Mouse (Mus musculus): Measurements from ENCODE around the gene Gm49661.

Gm49661 gene

DNA sequence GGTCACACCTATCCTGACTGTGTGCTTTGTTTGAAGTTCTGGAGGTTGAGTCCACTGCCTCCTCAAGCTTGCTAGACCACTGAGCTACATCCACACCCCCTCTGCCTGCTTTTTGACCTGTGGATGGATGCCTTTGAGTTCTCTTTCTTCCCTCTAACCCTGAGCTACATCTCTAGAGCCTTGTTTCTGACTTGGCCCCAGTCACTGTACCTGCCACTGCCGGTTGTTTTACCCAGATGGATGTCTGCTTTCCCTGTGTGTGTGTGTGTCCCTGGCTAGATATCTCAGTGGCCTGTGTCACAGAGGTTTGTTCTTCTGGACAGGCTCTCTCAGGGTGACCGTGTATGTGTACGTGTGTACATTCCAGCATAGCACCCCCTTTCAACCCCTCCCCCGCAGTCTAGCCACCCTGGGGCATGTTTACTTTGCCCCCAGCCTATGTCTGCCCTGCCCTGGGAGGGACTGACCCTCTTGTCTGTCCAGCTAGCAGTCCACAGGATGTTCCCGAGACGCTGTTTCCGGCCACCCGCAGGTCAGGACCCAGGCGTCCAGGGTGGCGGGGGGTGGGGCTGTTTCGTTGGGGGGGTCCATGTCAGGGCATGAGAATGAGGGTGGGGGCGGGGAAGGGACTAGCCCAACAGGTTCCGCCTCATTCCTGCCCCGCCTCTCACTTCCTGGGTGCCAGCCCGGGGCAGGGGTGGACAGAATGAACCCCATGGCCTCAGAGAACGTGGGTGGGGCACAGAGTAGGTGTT lies 15.2 kb upstream of the Gm49661 start:
- DNase-seq (ENCODE audit: low spot score in 2 of 2) = peak; percentile 54 to 61

DNA sequence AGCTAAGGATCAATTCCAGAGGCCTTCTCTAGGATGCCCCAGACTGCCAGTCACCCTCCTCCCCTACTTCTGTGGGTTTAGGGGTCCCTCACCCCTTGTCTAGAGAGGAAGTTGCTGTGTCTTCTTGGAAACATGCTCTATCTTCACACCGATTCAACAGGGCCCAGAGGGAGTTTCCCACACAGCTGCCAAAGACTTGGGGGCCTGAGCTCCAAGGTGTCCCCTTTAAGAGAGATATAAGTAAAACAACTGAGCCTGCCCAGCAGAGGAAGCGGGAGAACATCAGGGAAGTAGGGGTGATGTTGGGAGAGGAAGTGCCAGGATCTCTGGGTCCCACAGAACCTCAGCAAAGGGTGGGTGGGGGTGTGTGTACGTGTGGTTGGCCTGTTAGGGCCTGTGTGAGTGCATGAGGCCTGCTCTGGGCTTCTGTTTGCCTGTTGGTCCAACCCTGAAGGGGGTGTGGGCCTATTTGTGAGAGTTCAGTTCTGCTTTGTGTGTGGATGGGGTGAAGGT lies 13.3 kb upstream of the Gm49661 start:
- peak; percentile 41 to 52 for DNase-seq (ENCODE audit: low spot score in 2 of 2)

DNA sequence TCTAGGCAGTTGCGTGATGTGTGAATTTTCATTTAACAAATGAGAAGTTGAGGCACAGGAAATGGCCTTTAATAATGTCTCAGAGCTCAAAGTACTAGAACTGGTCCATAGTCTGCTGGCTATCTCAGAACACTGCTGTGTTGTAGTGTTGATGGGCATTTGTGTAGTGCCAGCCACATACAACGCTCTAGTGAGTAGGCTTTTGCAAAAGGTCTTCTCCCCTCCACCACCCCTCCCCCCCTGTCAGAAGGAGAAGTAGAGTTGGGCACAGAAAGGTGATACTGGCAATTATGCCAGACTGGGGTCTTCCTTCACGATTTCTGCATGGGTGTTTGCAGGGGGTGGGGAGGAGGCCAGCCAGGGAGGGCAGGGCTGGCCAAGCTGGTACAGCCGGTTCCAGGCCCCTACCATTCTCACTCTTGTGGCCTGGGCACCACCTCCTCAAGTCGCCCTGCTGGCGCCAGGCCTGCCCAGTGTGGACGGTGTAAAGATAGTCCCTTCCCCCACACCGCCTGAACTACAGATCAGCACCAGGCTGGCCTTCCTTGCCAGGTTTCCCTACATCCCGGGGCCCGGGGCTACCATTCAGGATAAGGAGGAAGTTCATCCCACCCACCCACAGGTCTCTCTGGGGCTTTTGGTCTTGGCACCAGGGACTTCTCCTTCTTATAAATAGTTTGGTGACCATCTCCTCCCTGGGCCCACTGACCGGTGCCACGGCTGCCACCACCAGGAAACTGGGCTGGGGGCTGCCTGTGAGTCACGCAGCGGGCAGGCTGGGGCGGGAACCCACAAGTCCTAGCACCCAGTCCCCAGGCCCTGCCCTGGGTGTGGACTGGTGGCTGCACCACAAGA lies 12.6 kb upstream of the Gm49661 start:
- no peak for DNase-seq (ENCODE audit: low spot score in 2 of 2)

DNA sequence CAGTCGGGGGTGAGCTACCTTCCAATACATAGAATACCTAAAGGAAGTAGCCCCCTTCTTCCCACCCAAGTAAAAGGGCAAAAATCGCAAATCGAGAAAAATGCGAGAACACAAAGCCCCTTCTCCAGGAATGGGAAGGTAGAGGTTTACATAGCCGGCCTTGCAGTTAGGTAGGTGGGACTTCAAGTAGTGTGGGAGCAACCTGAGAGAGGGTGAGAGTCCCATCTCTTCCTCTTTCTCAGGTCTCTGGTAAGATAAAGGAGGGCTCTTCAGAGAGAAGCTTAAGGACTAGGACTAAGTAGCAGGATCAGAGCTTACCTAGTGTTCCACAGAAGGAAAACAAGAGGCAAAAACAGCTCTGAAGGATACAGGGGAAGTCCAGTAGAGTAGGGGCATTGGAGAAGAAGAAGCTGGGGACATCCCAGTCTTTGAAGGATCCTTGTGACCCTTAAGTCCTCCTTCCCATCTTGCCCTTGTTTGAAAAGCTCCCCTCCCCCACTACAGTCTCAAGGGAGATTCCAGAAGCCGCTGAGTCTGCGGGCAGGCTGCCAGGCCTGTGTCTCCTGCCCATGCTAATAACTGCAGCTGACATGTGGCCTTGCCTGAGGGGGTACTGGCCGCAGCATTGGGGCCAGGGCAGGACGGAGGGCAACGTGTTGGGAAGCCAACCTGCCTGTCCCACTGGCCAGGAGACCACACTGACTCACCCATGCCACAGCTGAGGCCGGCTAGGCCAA lies 11.6 kb upstream of the Gm49661 start:
- peak; percentile 70 to 81 for DNase-seq (ENCODE audit: low spot score in 2 of 2)

DNA sequence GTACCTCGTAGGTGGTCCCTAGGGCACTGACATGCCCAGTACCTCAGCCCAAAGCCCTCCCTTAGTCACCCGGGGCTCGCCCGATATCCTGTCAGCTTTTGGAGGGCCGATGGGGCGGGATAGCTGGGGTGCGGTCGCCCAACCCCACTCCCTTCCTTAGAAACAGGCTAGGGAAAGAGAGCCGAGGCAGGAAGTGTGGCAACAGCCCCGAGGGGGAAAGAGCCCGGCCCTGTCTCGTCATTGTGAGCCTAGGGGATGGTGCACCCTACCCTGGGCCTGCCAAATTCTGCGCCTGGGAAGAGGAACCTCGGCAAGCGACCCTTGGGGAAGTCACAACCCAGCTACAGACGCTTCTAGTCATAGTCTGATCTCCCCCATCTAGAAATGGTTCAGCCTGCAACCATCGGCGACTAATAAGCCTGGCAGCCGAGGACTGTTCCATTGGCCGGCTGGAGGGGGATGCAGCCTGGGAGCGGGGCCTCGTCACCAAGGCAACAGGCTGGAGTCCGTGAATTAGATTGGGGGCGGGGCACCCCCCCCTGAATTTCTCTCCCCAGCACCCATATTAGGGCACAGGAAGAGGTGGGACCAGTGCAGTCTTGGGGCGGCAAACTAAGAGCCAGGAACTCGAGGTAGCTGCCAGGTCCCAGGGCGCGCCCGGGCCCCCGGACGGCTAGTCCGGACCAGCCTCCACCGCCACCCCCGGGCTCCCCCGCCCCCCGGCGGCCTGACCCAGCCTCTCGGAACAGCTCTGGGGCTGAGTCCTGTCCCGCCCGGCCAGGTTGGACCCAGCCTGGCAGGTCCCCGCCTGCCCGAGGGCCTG lies 10.6 kb upstream of the Gm49661 start:
- peak; percentile 95 for DNase-seq (ENCODE audit: low spot score in 2 of 2)

DNA sequence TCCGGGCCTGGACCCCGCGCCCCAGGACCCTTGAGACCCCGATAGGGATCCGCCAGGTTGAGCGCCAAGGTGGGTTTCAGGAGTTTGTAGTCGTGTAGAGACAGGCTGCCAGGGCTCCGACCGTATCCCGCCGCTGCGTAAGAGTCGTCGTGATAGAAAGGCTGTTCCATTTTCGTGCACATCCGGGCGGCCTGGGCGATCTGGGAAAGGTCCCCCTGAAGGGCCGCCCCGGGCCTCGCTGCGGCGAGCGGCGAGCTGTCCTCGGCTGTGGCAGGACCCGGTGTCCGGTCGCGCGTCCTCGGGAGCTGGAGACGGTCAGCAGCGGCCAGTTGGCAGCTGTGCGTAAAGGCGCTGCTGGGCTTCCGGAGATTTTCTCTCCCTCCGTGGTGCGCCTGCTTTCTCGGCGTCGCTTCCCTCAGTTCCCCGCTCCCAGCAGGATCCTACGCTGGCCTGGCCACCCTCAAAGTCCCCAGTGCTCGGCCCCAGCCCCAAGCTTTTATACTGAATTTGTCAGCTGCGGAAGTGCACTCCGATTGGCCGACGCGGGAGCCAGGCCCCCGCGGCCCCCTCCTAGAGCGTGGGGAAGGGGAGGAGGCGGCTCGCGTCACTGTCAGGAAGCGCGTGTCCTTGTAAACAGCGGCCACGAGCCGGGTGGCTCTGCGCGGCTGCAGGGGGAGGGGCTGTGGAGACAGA lies 9.2 kb upstream of the Gm49661 start, which contains the start of gene Junb:
Gene Junb, minus strand, starts transcription at position 471 of the 693 bp plus-strand sequence.
- peak; percentile 96 to 97 for DNase-seq (ENCODE audit: low spot score in 2 of 2)

DNA sequence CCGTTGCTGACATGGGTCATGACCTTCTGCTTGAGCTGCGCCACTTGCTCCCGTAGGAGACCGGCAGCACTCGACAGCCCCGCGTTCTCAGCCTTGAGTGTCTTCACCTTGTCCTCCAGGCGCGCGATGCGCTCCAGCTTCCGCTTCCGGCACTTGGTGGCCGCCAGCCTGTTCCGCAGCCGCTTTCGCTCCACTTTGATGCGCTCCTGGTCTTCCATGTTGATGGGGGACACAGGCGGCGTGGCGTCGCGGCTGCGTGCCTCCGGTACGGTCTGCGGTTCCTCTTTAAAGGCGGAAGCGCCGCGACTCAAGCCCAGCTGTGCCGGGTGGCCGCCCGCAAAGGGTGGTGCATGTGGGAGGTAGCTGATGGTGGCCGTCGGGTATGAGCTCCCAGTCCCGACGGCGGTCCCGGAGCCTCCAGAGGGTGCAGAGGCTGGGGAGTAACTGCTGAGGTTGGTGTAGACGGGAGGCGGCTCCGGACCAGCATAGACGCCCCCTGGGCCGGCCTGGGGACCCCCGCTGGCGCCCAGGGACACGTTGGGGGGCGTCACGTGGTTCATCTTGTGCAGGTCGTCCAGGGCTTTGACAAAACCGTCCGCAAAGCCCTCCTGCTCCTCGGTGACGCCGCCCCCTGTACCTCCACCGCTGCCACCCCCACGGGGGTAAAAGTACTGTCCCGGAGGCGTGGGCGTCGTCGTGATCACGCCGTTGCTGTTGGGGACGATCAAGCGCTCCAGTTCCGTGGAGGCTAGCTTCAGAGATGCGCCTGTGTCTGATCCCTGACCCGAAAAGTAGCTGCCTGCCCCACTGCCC lies 8.4 kb upstream of the Gm49661 start:
- peak; percentile 81 to 82 for DNase-seq (ENCODE audit: low spot score in 2 of 2)

DNA sequence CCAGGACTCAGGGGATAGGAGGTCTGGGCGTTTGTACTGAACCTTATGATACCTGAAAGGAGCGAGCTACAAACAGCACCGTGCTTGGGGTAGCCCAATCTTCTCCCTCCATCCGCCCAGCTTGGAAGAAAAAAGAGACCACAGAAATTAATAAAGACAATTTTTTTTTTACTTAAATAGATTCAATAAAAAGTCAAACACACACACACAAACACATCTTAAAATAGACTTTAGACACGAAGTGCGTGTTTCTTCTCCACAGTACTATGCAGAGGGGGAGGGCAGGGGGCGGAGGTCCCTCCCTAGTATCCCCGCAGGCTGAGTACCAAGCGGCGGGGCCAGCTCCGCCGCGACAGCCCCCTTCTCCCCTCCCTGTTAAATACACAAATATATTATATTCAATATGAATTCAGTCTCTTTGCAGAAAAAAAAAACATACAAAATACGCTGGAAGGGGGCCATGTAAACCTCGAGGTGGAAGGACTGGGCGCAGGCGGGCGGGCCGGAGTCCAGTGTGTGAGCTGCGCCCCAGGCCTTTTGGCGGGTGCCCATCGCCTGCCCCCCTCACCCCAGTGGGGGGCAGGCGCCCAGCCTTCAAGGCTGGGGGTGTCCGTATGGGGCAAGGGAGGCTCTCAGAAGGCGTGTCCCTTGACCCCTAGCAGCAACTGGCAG lies 7.7 kb upstream of the Gm49661 start:
- no peak for DNase-seq (ENCODE audit: low spot score in 2 of 2)

DNA sequence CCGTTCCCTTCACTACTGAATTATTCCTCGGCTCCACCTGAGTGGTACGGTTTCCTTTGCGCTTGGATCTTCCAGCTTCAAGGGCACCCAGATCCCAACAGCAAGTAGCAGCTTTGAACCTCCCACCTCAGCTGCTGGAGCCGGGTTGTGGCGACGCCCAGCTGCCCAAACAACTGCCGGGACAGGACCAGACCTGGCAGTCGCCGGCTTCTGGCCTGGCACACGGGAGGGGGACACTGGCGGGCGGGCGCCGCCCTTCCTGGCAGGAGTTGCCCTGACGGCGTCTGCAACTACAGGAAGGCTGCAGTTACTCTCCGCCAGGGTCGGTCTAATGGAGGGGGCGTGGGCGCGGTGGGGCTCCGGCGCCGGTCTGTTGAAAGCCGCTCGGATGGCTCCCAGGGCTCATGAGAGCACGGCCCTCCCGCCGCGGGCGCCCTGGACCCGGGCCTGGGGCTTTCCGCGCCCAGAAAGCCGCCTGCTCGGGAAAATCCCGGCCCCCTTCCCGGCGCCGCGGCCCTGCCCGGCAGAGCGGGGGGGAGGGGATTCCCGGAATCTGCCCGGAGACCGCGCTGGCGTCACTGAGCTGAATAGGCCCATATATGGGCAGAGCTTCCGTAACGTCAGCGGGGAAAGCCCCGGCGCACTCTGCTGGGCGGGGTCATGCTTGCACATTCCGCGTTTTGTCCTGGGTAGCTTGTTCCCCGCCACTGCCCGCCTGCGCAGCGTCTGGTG lies 7.0 kb upstream of the Gm49661 start:
- DNase-seq (ENCODE audit: low spot score in 2 of 2) = peak; percentile 93 to 95

DNA sequence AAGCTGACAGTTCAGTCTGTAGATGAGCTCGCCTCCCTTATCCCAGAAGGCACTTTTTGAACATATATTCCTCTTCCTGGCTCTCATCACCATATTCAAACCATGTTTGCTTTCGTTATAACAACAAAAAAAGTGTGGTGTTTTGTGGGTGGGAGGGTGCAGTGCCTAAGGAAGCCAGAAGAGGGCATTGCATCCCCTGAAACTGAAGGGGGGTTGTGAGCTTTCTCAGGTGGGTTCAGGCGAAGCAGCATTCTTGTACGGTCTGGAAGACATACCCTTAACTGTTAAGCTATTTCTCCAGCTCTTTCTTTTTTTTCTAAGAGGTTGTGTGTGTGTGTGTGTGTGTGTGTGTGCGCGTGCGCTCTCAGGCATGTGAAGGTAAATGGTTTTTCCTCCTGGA lies 6.2 kb upstream of the Gm49661 start:
- DNase-seq (ENCODE audit: low spot score in 2 of 2) = peak; percentile 77 to 82

DNA sequence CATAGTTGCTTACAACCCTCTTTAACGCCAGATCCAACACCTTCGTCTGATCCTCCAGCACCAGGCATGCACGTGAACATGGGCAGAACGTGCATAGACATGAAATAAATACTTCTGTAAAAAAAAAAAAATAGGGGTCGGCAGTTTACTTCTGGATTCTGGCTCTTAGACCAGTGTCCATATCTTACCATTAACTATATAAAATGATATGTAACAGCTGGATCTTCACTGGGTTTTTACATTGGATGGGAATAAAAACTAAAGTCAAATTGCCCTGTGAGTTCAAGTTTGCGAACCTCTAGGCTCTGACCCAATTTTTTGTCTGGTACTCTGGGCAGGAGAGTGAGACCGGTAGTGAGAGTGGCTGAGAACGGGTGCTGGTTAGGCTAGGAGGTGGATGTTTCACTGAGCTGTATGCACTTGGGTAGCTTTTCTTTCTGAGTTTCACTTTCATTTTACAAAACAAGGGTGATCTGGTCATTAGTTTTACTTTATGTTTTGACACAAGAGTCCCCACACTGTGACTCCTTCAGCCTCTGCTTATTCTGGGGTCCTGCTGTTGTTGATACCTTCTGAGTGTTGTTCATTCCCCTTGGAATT lies 5.4 kb upstream of the Gm49661 start:
- no peak for DNase-seq (ENCODE audit: low spot score in 2 of 2)

DNA sequence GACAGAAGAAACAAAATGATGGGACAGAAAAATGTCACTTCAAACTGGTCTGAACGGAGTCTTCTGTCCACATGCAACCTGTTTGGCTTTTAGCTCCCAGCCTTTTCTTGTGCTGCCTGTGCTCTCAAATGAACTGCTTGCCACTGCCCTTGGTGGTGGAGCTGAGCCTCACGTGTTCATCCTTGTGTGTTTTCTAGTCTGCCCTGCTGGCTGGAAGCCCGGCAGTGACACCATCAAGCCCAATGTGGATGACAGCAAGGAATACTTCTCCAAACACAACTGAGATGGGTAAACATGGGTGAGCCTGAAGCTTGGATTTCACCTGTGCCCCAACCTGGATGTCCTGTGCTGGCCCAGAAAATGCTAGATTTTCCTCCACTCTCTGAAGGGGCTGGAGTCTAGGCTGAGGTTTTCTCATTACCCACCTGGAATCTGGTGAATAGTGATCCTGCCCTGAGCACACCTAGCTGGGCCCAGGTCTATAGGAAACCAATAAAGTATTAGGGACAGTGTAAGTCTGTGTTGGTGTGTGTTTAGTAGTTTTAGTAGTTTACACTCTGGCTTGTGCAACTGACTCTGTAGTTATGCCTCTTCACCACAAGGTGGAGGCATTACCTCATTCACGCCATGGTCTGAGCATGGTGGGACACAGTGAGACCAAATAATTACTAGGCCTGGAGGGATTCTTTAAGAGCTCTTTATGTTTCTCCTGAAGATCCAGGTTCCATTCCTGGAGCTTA lies 4.7 kb upstream of the Gm49661 start:
- peak; percentile 56 to 62 for DNase-seq (ENCODE audit: low spot score in 2 of 2)

DNA sequence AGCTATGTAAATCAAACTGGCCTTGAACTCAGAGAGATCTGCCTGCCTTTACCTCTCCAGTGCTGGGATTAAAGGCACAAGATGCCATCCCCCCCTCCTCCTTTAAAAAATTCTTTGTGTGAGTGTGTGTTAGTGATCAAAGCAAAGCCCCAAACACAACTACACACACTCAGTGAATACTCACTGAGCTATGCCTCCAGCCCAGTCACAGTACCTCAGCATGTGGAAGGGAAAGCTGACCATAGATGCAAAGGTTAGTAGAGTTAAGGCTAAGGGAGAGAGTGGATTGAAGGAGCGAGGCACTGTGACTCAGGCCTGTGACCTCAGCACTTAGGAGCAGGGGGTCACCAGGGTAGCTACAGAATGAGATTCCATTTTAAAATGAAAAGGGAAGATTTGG lies 3.8 kb upstream of the Gm49661 start:
- DNase-seq (ENCODE audit: low spot score in 2 of 2) = no peak

DNA sequence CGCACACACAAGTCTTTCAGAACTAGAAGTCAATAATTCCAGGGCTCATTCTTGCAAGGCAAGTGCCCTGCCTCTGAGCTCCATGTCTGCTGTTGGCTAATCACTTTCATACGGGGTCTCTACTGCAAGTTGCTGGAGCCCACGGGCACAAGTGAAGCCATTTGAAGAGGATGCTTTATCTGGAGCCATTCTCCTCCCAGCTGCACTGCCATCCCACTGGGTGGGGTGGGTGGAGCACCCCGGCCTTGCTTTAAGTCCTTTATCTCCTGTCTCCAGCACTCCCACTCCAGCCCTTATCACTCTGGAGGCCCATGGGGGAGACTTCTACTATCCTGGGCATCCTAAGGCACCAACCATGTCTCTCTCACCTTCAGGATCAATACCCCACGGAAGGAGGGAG lies 1.7 kb upstream of the Gm49661 start:
- DNase-seq (ENCODE audit: low spot score in 2 of 2) = peak; percentile 68 to 83

DNA sequence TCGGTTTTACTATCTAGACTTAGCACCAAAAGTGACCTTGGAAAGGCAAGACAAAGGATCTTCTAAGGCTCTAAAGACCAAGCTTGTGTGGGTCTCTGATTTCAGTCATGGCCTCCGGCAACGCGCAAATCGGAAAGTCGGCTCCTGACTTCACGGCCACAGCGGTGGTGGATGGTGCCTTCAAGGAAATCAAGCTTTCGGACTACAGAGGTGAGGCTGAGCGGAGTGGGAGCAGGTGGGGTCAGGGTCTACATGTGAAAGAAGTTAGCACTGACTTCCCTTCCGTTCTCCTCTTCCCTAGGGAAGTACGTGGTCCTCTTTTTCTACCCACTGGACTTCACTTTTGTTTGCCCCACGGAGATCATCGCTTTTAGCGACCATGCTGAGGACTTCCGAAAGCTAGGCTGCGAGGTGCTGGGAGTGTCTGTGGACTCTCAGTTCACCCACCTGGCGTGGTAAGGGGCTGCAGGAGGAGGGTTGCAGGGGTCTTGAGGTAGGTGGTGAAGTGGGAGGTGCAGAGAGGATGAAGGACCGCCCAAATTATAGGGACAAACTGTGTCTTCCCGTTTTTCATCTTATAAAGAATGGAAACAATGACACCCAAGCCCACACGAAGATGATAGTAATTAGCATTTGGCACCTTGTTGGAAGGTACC lies 1.0 kb upstream of the Gm49661 start:
- no peak for DNase-seq (ENCODE audit: low spot score in 2 of 2)

DNA sequence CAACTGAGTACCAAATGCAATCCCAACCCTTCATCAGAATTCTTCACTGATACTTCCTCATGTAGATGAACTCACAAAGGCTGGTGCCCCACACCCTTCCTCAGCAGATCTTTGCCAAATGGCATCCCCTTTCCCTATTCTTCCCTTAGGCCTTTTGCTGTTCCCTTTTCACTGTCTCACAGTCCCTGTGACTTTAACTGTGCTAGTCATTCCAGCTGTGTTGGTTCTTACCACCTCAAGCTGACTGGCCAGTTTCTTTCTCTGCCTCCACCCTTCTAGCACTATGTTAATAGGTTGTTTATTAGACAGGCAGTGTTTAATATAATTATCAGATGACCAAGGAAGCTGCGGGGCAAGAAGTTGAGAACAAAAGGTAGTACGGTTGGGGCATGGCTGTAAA lies 583 bp downstream of the Gm49661 start:
- no peak for DNase-seq (ENCODE audit: low spot score in 2 of 2)
